Mouse (Mus musculus) bone marrow macrophage, adult 2 months (primary cell): ENCODE data around the gene Tas2r138.

Experiments used
- CTCF ChIP-seq: IDR thresholded peaks from 2 replicates; pipeline ENCODE4 v1.5.1; 2012; ENCODE audit warnings: low read depth, mild to moderate bottlenecking, low read length, moderate library complexity
- POLR2A ChIP-seq: IDR thresholded peaks from 2 replicates; pipeline ENCODE4 v1.6.1; 2012; ENCODE audit warnings: mild to moderate bottlenecking, low read depth, low read length, borderline replicate concordance

- TF ChIP-seq CTCF = no peak
- TF ChIP-seq POLR2A = no peak
These were observed 27.5 kb downstream of the Tas2r138 start, which contains the start of gene Clec5a for GRCm38 (mm10) chr6:40585645-40586044.
